Mouse (Mus musculus): ENCODE results near the gene Anpep.

- TF ChIP-seq EP300 (IDR thresholded peaks at IDR 0.05; ENCODE audit: low read depth in 1 of 2, low read length in 2 of 2) = no peak
- no peak for TF ChIP-seq USF1 (IDR thresholded peaks at IDR 0.05; ENCODE audit: low read depth, low read length)
- no peak for TF ChIP-seq ZNF384 (IDR thresholded peaks at IDR 0.05; ENCODE audit: low read depth, low read length)
- no peak for TF ChIP-seq CTCF (IDR thresholded peaks at IDR 0.05 in 2 of 3, conservative IDR thresholded peaks at IDR 0.05 in 1 of 3; ENCODE audit: control insufficient read depth in 1 of 3, insufficient read depth in 1 of 3, low read depth in 2 of 3, low read length in 3 of 3, poor library complexity in 1 of 3, severe bottlenecking in 1 of 3)
- TF ChIP-seq MAZ (IDR thresholded peaks at IDR 0.05; ENCODE audit: low read depth, low read length) = no peak
Observed at GRCm38 (mm10) chr7:79819996-79820395, 40.9 kb downstream of the Anpep start.
